Mouse (Mus musculus) brain, adult 10 weeks (tissue): ENCODE data around the gene Zfp950. TPM values are rescaled to one million over a fixed set of nuclear protein-coding genes. Genes with fewer than 3 reads are reported as not detected.

Experiments used
- polyA plus RNA-seq: library from polyadenylated mRNA; stranded (reverse); fragments of 350-450 nt; fragmentation: Illumina TruSeq; extraction: RNeasy Lipid Tissue Mini Kit (QIAGEN cat#74804); gene quantifications from one replicate; pipeline ENCODE4 v1.2.3, GENCODE M21; 2015; ENCODE audit warnings: low read depth, low replicate concordance

Gene Zfp950
- 54.8 TPM for polyA plus RNA-seq

DNA sequence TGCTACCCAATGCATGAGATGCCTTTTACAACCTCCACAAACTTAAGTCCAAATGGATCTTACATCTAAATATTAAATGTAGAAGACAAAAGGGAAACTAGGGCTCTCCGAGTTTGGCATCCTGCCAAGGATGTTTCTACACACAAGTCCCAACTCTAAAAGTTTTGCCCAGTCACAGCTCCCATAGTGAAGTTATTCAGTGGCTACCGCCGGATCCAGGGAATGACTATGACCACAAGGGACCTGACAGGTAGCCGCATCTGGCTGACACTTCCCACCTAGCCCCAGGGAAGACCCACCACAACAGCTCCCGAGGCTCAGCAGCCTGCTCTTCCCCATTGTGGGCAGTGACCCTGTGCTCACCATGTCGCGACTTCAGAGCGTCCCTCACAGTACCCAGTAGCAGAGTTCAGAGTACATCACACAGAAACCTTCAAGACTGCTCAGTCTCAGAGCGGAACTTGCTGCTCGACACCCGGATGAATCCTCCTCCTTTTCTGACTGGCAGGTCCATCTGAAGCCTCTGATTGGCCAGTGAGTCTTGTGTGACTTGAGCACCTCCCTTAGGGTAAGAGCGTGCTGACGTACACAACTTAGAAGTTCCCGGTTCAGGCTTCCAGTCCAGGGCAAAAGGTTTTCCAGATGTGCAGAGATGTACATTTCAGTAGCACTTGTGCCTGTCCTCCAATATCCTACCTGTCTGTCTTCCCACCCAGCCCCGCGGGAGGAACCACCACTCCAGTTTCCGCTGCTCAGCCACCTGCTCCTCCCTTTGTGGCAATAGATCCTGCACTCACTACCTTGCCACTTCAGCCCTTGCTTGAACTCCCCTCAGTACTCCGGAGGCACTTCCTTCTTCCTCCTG is at the start of gene Zfp950:
Gene Zfp950, minus strand, starts transcription at position 499 of the 865 bp plus-strand sequence.

DNA sequence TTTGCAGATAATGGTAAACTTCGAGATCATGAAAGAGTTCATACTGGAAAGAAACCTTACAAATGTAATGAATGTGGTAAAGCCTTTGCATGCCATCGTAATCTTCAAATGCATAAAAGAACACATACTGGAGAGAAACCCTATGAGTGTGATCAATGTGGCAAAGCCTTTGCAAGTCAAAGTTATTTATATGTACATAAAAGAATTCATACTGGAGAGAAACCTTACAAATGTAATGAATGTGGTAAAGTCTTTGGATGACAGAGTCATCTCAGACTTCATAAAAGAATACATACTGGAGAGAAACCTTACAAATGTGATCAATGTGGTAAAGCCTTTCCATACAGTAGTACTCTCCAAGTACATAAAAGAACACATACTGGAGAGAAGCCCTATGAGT is 43.0 kb upstream of the Zfp950 start, which contains the start of gene Gm6020:
Gene Gm6020, plus strand, starts transcription at position 301 of the 400 bp plus-strand sequence.

DNA sequence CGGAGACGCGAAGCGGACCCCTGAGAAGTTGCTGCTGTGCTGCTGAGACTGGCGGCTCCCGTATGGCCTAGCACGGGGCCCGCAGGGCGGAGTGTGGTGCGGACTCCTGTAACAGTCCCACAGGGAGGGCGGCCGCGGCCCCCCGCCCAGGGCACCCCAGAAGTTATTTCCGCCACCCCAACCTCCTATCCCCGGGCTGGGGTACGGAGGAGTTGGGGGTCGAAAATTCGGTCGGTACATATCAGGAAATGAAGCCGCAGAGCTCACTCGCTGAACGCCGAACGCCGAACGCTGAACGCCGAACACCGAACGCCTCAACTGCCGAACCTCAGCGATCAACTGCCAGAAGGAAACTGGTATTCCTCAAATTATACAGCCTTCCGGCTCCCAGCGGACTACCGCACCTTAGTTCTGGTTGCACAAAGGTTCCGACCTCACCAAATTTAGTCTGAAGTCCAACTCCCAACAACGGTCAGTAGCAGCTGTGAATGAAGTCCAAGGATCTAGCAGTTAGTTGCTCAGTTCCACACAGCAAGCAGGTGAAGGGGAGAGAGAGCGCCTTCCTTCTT is 35.2 kb upstream of the Zfp950 start, which contains the start of gene Gm7102:
Gene Gm7102, minus strand, starts transcription at position 554 of the 569 bp plus-strand sequence.

Other genes with a start within 250 kb of the Zfp950 start
- not detected for gene Gm7102, start 35.5 kb upstream of the Zfp950 start, polyA plus RNA-seq
- gene Gm6020, start 43.0 kb upstream of the Zfp950 start, polyA plus RNA-seq: not detected
- gene Csf2ra, start 87.6 kb upstream of the Zfp950 start, polyA plus RNA-seq: 35.1 TPM
- not detected for gene Gm21060, start 156.2 kb upstream of the Zfp950 start, polyA plus RNA-seq